Mouse (Mus musculus): Measurements from ENCODE around the gene Gmpr. TPM values are rescaled to one million over a fixed set of nuclear protein-coding genes. Genes with fewer than 3 reads are reported as not detected.

Gene Gmpr
- polyA plus RNA-seq (2016; fragmentation: Nextera tagmentation; extraction: Ambion mirVana) = 22.0 and 24.9 TPM in 2 replicates

DNA sequence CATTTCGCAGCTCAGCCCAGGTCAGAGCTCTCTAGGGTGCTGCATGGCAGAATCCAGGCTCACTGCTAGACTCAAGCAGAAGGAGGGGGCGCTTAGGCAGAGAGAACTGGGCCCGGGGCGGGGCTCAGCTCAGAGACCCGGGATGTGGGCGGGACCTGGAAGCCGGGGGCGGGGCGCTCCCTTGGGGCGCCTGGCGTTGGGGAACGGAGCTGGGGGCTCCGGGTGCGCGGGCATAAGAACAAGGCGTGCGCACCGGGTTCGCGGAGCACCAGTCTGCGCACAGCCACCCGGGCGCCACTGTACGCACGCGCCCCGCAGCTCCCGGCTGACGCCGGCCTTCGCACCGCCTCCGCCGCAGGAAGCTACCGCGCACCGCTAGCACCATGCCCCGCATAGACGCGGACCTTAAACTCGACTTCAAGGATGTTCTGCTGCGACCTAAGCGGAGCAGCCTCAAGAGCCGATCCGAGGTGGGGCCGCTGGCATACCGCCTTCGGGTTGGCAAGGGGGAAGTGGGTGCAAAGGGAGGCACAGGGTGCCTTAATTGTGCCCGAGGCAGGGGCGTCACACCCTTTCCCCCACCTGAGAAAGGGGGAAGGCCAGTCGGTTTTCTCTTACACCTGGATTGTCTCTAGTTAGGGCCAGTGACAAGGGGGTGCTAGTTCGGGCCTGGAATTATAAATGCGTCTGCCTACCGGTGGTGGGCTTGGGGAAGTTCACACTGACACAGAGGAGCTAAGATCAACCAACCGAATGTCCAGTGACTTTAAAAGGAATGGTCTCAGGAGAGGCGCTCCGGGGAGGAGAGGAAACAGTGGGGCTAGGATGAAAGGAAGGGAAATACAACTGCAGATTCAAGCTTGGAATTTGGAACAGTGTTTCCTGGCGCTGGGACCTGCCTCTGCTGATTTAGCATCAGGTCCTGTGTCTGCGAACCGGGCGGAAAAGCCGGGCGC, at the start of gene Gmpr:
Gene Gmpr (plus strand): TSS at position 171 of the 956 bp plus-strand sequence.
- Histone ChIP-seq H3K36me3 (no peaks in the 10 kb centered on the region), H3K9ac (peak within 1 kb of the TSS; percentile 57), H3K9me3 (no peaks in the 10 kb centered on the region), H3K27ac (no peak within 1 kb of the TSS), H3K4me3 (peak within 1 kb of the TSS; percentile 44), H3K27me3 (replicated peaks) (peaks cover 5% of the 10 kb centered on the region; the same call in 1 of the 2 replicates), H3K4me1 (peaks cover 14% of the 10 kb centered on the region), H3K4me2 (replicated peaks) (peak within 1 kb of the TSS; percentile 88)
- ATAC-seq (ENCODE audit: low FRiP score, low read depth) = peak; percentile 84
- WGBS = under 1% methylated on average over 63 of the region's 63 CpGs

DNA sequence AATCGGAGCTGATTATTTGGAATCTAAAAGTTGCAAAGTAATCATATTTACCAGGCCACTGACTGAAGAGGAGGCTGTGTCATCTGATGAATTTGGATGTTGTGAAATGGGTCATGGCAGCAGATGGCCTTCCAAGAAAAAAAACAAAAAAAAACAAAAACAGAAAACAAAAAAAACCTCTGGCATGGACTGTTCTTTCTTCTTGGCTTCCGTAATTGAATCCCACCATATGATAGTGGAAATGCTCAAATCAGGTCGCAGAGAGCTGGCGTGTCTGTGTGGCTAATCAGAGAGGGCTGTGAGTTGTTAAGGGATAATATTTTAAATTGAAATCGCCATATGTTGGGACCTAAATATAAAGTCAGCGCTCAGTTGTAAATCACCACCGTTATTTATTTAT, 49.8 kb upstream of the Gmpr start:
- Histone ChIP-seq H3K27ac (no peak overlapping the region), H3K9me3 (no peaks in the 10 kb centered on the region), H3K4me1 (peaks cover 25% of the 10 kb centered on the region), H3K27me3 (replicated peaks) (no peaks in the 10 kb centered on the region), H3K9ac (no peak overlapping the region), H3K36me3 (no peaks in the 10 kb centered on the region), H3K4me2 (replicated peaks) (no peak overlapping the region), H3K4me3 (no peak overlapping the region)
- WGBS = 70% methylated on average over 7 of the region's 7 CpGs
- ATAC-seq (ENCODE audit: low FRiP score, low read depth) = no peak

DNA sequence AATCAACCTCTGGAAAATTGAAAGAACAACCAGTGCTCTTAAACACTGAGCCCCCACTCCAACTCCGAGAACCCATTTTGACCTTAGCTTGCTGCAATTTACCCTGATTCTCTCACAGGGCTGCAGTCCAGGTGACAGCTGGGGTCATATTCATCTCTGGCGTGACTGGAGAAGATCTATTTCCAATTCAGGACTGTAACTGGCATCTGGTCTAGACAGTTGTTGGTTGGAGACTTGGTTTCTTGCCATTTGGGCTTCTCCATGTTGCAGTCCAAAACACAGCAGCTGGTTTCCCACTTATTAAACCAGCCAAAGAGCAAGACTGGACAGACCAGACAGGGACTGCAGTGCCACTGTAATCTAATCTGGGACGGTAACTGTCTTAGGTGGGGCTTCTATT, 47.1 kb upstream of the Gmpr start:
- ATAC-seq (ENCODE audit: low FRiP score, low read depth) = no peak
- no peaks in the 10 kb centered on the region; the same call in 1 of the 2 replicates for H3K27me3 ChIP-seq (replicated peaks)

DNA sequence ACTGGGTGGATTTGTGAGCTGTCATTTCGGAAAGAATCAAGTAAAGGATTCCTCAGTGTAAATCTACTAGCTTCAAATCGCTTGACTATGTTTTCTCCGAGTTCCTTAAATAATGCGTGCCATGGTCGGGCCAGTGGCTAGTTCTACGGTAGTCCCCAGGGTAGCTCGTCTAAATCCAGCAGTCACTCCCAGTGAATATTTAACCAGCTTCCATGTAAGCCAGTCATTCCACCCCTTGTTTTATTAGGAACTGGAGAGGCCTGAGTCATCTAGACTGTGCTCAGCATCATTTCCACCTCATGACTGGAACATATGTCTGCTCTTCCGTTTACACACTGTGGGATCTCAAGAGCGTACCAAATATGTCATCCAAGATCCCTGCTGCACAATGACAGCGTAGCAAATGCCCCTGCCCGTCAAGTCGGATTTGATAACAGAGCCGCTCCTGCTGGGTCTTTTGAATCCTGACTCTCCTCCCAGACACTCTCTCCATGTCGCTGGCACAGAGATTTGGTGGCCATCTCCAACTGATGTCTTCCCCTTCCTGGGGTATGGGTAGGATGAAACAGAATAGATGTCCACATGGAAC, 45.8 kb upstream of the Gmpr start:
- Histone ChIP-seq H3K4me2 (replicated peaks) (no peak overlapping the region), H3K36me3 (no peaks in the 10 kb centered on the region), H3K4me3 (no peak overlapping the region), H3K27me3 (replicated peaks) (no peaks in the 10 kb centered on the region; the same call in 1 of the 2 replicates), H3K9me3 (no peaks in the 10 kb centered on the region), H3K27ac (no peak overlapping the region), H3K9ac (no peak overlapping the region), H3K4me1 (no peaks in the 10 kb centered on the region)
- 81% methylated on average over 14 of the region's 14 CpGs for WGBS
- no peak for ATAC-seq (ENCODE audit: low FRiP score, low read depth)

More for the DNA sequence above, 47.1 kb upstream of the Gmpr start:
- no peaks in the 10 kb centered on the region for H3K36me3 ChIP-seq
- 89% methylated on average over 3 of the region's 3 CpGs for WGBS
- H3K4me1 ChIP-seq = peaks cover 8% of the 10 kb centered on the region
- no peak overlapping the region for H3K4me2 ChIP-seq (replicated peaks)
- no peak overlapping the region for H3K4me3 ChIP-seq
- H3K9ac ChIP-seq = no peak overlapping the region
- H3K27ac ChIP-seq = no peak overlapping the region
- H3K9me3 ChIP-seq = no peaks in the 10 kb centered on the region

DNA sequence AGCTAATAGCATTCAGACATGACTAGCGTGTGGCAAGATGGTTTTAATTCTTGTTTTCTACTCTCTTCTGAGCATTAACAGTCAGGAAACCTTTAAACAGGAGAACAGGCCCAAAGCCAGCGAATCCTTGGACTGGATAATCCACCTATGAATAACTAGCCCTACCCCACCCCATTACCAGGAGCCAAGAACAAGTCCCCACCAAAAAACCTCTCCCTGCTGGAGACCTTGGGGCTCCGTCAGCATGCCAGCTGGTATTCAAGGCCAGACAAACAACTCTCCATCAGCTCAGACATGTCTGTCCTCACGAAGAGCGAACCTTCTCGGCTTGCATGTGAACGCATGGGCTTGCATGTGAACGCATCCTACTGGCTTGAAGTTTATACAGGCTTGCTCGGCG, 41.6 kb upstream of the Gmpr start:
- Histone ChIP-seq H3K27ac (no peak overlapping the region), H3K27me3 (replicated peaks) (peaks cover 11% of the 10 kb centered on the region), H3K4me2 (replicated peaks) (no peak overlapping the region), H3K4me3 (no peak overlapping the region), H3K36me3 (no peaks in the 10 kb centered on the region), H3K4me1 (peaks cover 14% of the 10 kb centered on the region), H3K9ac (no peak overlapping the region), H3K9me3 (no peaks in the 10 kb centered on the region)
- ATAC-seq (ENCODE audit: low FRiP score, low read depth) = no peak
- 82% methylated on average over 10 of the region's 10 CpGs for WGBS

DNA sequence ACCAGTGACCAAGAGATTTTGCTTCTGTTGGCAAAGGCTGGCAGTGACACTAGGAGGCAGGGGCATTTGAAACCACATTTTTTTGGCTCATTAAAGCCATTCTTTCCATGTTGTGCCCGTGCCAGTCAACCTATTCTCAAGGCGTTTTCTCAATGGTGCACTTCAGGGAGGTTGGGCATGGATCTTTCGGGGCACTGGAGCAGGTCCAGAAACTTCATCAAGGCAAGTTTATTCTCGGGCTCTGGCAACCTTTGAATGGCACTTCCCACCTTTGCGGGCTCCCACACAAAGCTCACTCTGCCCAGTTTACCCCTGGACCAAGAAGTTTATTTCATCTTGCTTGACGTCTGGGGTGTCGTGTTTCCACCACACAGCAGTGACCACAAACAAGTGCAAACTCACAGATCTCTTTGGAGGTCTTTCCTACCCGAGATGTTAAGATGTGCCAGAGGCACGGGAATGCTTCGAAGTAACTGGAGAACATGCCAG, 41.2 kb upstream of the Gmpr start:
- Histone ChIP-seq H3K9ac (no peak overlapping the region), H3K4me1 (peaks cover 14% of the 10 kb centered on the region), H3K4me2 (replicated peaks) (no peak overlapping the region), H3K4me3 (no peak overlapping the region), H3K36me3 (no peaks in the 10 kb centered on the region), H3K27me3 (replicated peaks) (peaks cover 11% of the 10 kb centered on the region), H3K27ac (no peak overlapping the region), H3K9me3 (no peaks in the 10 kb centered on the region)
- no peak for ATAC-seq (ENCODE audit: low FRiP score, low read depth)
- 58% methylated on average over 10 of the region's 10 CpGs for WGBS

DNA sequence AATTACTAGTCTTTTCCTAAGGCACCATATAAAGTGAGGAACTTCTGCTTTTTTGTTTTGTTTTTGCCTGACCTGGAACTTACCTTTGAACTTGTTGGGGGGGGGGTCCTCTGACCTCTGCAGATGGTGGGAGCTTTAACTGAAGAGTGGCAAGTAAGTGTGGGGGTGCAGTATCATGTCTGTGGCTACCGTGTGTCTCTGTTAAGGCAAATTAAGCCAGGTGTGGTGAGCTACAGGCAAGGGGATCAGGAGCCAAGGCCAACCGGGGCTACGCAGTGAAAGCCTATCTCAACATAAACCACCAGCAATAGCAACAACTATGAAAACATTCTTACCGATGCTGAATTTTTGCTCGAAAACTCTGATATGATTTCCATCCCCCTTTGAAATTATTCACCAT, 38.5 kb upstream of the Gmpr start:
- peaks cover 16% of the 10 kb centered on the region for H3K27me3 ChIP-seq (replicated peaks)
- no peak overlapping the region for H3K9ac ChIP-seq
- 76% methylated on average over 5 of the region's 5 CpGs for WGBS
- no peaks in the 10 kb centered on the region for H3K36me3 ChIP-seq
- H3K9me3 ChIP-seq = no peaks in the 10 kb centered on the region
- no peak overlapping the region for H3K4me3 ChIP-seq
- H3K27ac ChIP-seq = no peak overlapping the region
- ATAC-seq (ENCODE audit: low FRiP score, low read depth) = no peak
- H3K4me2 ChIP-seq (replicated peaks) = no peak overlapping the region
- peaks cover 14% of the 10 kb centered on the region for H3K4me1 ChIP-seq

DNA sequence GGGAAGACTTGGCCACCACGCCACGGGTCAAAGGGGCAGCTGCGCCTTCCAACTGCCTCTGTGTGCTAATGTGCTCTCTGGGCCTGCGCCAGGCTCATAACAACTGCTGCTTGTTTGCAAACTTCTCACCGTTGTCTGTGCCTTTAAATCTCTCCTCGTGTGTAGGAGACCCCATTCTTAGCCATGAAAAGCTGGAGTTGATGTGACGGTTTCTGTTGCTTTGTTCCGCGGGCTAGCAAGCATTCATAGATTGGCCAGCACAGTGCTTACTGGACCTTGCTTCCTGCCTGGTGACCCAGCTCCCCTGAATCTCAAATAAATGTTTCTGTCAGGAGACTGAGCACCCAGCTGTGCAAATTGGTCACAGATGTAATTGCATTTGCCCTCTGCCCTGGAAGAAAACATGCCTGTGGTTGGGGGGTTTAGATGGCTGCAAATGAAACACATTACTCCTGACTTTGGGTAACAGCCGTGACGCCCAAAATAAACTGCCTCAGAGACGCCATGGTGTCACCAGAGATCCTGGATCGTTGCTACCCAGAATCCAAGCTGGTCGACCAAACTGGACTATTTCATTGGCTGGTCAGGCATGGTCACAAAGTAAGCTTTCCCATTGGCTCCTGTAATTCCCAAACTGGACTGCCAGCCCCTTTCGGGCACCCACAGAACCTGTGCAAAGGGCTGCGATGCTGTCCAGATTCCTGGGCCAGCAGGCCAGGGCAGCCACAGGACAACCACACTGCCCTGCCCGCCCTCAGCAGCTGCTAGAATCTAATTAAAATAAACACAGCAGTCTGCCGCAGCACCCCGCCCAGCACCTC, 37.6 kb upstream of the Gmpr start:
- Histone ChIP-seq H3K9me3 (no peaks in the 10 kb centered on the region), H3K4me2 (replicated peaks) (peak overlapping the region; percentile 46), H3K36me3 (no peaks in the 10 kb centered on the region), H3K27me3 (replicated peaks) (peaks cover 21% of the 10 kb centered on the region), H3K9ac (no peak overlapping the region), H3K4me3 (no peak overlapping the region), H3K4me1 (peaks cover 14% of the 10 kb centered on the region), H3K27ac (no peak overlapping the region)
- 14% methylated on average over 19 of the region's 19 CpGs for WGBS
- peak; percentile 84 for ATAC-seq (ENCODE audit: low FRiP score, low read depth)

DNA sequence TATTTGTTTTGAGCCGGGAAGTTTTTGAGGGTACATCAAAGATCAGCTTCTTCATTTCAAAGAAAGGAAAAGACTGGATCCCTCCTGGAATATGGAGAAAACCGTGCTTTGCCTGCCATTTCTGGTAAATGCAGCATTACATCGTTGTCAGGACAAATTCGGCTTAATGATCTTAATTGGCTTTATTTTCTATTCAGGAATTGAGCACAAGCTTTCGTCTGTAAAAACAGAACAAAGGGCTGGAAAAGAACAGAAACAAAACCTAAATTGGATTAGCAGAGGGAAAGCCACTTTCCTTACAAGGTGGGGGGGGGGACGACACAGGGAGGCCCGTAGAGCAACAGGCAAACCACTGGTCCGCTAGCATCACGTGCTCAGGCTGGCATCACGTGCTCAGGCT, 33.9 kb upstream of the Gmpr start:
- Histone ChIP-seq H3K4me3 (no peak overlapping the region), H3K27me3 (replicated peaks) (peaks cover 14% of the 10 kb centered on the region), H3K36me3 (no peaks in the 10 kb centered on the region), H3K4me2 (replicated peaks) (no peak overlapping the region), H3K4me1 (peaks cover 14% of the 10 kb centered on the region), H3K9me3 (no peaks in the 10 kb centered on the region), H3K27ac (no peak overlapping the region), H3K9ac (no peak overlapping the region)
- 64% methylated on average over 7 of the region's 10 CpGs for WGBS
- no peak for ATAC-seq (ENCODE audit: low FRiP score, low read depth)

DNA sequence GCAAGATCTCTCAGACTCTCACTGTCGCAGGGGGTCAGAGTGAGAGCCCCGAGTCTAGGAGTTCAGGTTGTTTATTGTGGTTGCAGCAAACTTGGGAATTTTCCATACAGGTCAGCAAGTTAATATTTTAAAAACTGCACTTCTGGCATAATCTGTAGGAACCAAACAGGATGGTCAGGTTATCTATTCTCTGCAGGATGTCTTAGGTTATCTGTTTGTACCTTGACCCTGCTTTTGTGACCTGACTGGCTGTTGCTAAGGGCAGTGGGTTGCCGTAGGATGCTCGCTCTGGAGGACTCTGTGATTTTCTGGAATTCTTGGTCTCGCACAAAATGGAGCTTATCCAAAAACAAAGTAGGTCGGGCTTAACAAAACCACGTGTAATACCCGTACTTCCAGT, 31.9 kb upstream of the Gmpr start:
- Histone ChIP-seq H3K4me3 (no peak overlapping the region), H3K36me3 (no peaks in the 10 kb centered on the region), H3K27ac (no peak overlapping the region), H3K4me1 (no peaks in the 10 kb centered on the region), H3K9me3 (no peaks in the 10 kb centered on the region), H3K9ac (no peak overlapping the region), H3K4me2 (replicated peaks) (no peak overlapping the region), H3K27me3 (replicated peaks) (peaks cover 12% of the 10 kb centered on the region)
- no peak for ATAC-seq (ENCODE audit: low FRiP score, low read depth)
- 84% methylated on average over 8 of the region's 8 CpGs for WGBS

DNA sequence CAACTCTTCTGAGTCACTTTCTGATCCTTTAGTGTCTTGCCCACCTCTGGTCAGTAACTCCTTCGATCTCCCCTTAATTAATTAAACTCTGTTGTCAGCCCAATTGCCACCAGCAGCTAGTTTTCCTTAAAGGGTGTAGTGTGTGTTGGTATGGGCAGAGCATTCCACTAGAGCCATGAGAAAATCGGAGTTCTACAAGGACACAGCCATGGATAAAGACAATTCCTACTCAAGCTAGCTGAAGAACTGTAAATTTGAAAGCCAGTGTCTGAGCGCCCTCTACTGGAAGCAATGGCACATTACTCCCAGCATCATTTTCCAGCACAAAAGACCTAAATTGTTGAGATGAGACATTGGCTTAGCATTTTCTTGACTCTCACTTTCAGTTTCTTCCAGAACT, 30.1 kb upstream of the Gmpr start:
- ATAC-seq (ENCODE audit: low FRiP score, low read depth) = no peak
- no peaks in the 10 kb centered on the region for H3K36me3 ChIP-seq

DNA sequence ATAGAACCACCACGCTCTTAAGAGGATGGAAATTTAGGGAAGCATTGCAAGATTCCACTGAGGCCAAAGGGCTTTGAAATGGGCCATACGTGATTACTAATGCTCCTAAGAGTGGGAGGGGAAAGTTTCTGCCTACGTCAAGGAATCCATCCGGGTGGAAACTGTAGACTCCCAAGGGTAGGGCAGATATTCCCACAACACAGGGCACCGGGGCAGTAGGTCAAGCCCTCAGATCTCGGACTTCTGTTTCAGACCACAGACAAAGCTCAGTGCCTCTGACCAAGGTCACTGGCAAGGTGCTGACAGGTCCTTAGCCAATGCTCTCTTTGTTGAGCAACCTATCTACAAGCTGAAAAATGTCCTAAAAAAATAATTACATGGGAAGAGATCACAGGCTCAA, 27.3 kb upstream of the Gmpr start:
- H3K4me3 ChIP-seq = no peak overlapping the region
- no peaks in the 10 kb centered on the region for H3K27me3 ChIP-seq (replicated peaks)
- no peaks in the 10 kb centered on the region for H3K4me1 ChIP-seq
- no peak overlapping the region for H3K4me2 ChIP-seq (replicated peaks)
- WGBS = 81% methylated on average over 6 of the region's 6 CpGs
- no peaks in the 10 kb centered on the region for H3K9me3 ChIP-seq
- H3K9ac ChIP-seq = no peak overlapping the region
- ATAC-seq (ENCODE audit: low FRiP score, low read depth) = no peak
- no peak overlapping the region for H3K27ac ChIP-seq
- H3K36me3 ChIP-seq = no peaks in the 10 kb centered on the region

More for the DNA sequence above, 30.1 kb upstream of the Gmpr start:
- WGBS = 32% methylated on average over 3 of the region's 3 CpGs
- Histone ChIP-seq H3K9ac (no peak overlapping the region), H3K4me1 (no peaks in the 10 kb centered on the region), H3K27ac (no peak overlapping the region), H3K27me3 (replicated peaks) (peaks cover 6% of the 10 kb centered on the region), H3K9me3 (no peaks in the 10 kb centered on the region), H3K4me2 (replicated peaks) (no peak overlapping the region), H3K4me3 (no peak overlapping the region)
